Mouse (Mus musculus) small intestine, adult 2 months (tissue): ENCODE measurements around the gene Sstr5.

Experiments used
- CTCF ChIP-seq: fragments of 200-500 bp; IDR thresholded peaks from 2 replicates; pipeline ENCODE4 v1.5.1; 2012; ENCODE audit warnings: low read depth, mild to moderate bottlenecking, control low read depth, inconsistent platforms, low read length, moderate library complexity, mixed read lengths; ENCODE audit not compliant: insufficient replicate concordance, insufficient read length; ENCODE audit errors: extremely low read depth
- POLR2A ChIP-seq: fragments of 200-500 bp; IDR thresholded peaks from 2 replicates; pipeline ENCODE4 v1.6.1; 2012; ENCODE audit warnings: low read depth, mild to moderate bottlenecking, control low read depth, inconsistent platforms, low read length, moderate library complexity

- no peak for TF ChIP-seq CTCF
- no peak for TF ChIP-seq POLR2A
Observed at GRCm38 (mm10) chr17:25541768-25542167, 44.7 kb upstream of the Sstr5 start.
